In genomic region chr6:35245086-35245485, GRCm38 (mm10) we compare ENCODE assay signal across 9 mouse cellular contexts.
DNase-seq lines count a peak whose midpoint lies in the region.
"Had no signal": no experiment of that assay in that cellular context is flagged by ENCODE, and none has a peak within 500 bp of the region (broad histone marks: within the 10 kb centered on the region; RNA-seq: fewer than 3 reads in every experiment).

No protein-coding gene starts in this region.

- peak; percentile 43 for DNase-seq in kidney, adult 9 months
- DNase-seq in kidney, postnatal 14 days, result no peak
- DNase-seq in CD4-positive, CD25-positive, alpha-beta regulatory T cell, adult 2 months (ENCODE audit: low read depth, low spot score), result peak; percentile 55
- peak; percentile 39 for DNase-seq in ES-CJ7 (ENCODE audit: low read depth, low spot score)
- DNase-seq in lung, postnatal 14 days, result peak; percentile 27
- no peak for DNase-seq in gastrocnemius, postnatal 10 days
- DNase-seq in urinary bladder, postnatal 25 days (ENCODE audit: low spot score), result no peak
- DNase-seq: right cerebral cortex, postnatal 14 days; thymus, postnatal 4 days had no signal

Comparison
In these comparisons a context has a peak if more than half of its experiments do, and no peak if none do; other contexts are left out.
1. DNase-seq: peak in kidney, adult 9 months (single experiment), CD4-positive, CD25-positive, alpha-beta regulatory T cell, adult 2 months (single experiment), ES-CJ7 (single experiment) and lung, postnatal 14 days (single experiment); none in kidney, postnatal 14 days (single experiment), gastrocnemius, postnatal 10 days (single experiment) and urinary bladder, postnatal 25 days (single experiment).